13 mouse cellular contexts compared by ENCODE assay signal in genomic region chr6:34242486-34242885, GRCm38 (mm10).
A peak's percentile ranks its signal among the peaks of the same experiment; 100 is the strongest.
DNase-seq lines count a peak whose midpoint lies in the region; ATAC-seq and TF ChIP-seq lines count a peak whose summit lies in the region.
"Had no signal": no experiment of that assay in that cellular context is flagged by ENCODE, and none has a peak within 500 bp of the region (broad histone marks: within the 10 kb centered on the region; RNA-seq: fewer than 3 reads in every experiment).

No protein-coding gene starts in this region.

- peak overlapping the region; percentile 16; the same call in 1 of the 2 replicates for H3K4me2 ChIP-seq in neural tube, embryonic 12.5 days (replicated peaks)
- H3K4me2 ChIP-seq in limb, embryonic 13.5 days (replicated peaks) = 0 out of 2 replicates have a peak overlapping the region, but pooled peaks have one; percentile 1

- H3K4me1 ChIP-seq in neural tube, embryonic 12.5 days = no peaks in the 10 kb centered on the region
- H3K4me1 ChIP-seq in limb, embryonic 13.5 days = peaks cover 8% of the 10 kb centered on the region; the same call in 1 of the 2 replicates
- H3K4me1 ChIP-seq in cerebellum, adult 2 months (ENCODE audit: control insufficient read depth, insufficient read depth, low read length) = no peaks in the 10 kb centered on the region

- H3K27ac ChIP-seq in neural tube, embryonic 12.5 days = no peak overlapping the region
- no peak overlapping the region for H3K27ac ChIP-seq in limb, embryonic 13.5 days
- H3K27ac ChIP-seq in cerebellum, adult 2 months (ENCODE audit: insufficient read depth, low read length) = no peak overlapping the region

- no peak overlapping the region for H3K4me3 ChIP-seq in neural tube, embryonic 12.5 days
- H3K4me3 ChIP-seq in limb, embryonic 13.5 days = no peak overlapping the region
- H3K4me3 ChIP-seq in cerebellum, adult 2 months (replicated peaks; ENCODE audit: insufficient read depth, low read depth, low read length) = no peak overlapping the region
- H3K4me3 ChIP-seq: erythroblast, embryonic 14.5 days had no signal

- peak; percentile 24 for DNase-seq in embryo, embryonic 11 days
- DNase-seq in embryo, embryonic 9.5 days (ENCODE audit: extremely low spot score) = no peak
- DNase-seq in neural tube, embryonic 10.5 days (ENCODE audit: extremely low spot score, low spot score) = no peak
- no peak for DNase-seq in cerebellum, adult 2 months
- no peak for DNase-seq in testis, postnatal 14 days (ENCODE audit: low spot score)
- no peak for DNase-seq in natural killer cell, adult 2 months (ENCODE audit: low spot score in 2 of 2)
- DNase-seq: cerebellum, adult 8-10 months; liver; lung, postnatal 14 days had no signal

- H3K36me3 ChIP-seq in neural tube, embryonic 12.5 days = no peaks in the 10 kb centered on the region
- H3K36me3 ChIP-seq in limb, embryonic 13.5 days = no peaks in the 10 kb centered on the region

- no peak for TF ChIP-seq CTCF in cerebellum, adult 2 months (IDR thresholded peaks at IDR 0.05; ENCODE audit: borderline replicate concordance, insufficient read depth, low read depth, low read length)

- no peaks in the 10 kb centered on the region for H3K27me3 ChIP-seq in neural tube, embryonic 12.5 days (replicated peaks)
- H3K27me3 ChIP-seq in limb, embryonic 13.5 days = no peaks in the 10 kb centered on the region
- no peaks in the 10 kb centered on the region for H3K27me3 ChIP-seq in cerebellum, adult 2 months (ENCODE audit: control insufficient read depth, insufficient read depth, low read length)

- no peak overlapping the region for H3K9ac ChIP-seq in neural tube, embryonic 12.5 days
- H3K9ac ChIP-seq in limb, embryonic 13.5 days = no peak overlapping the region

- H3K9me3 ChIP-seq in neural tube, embryonic 12.5 days = no peaks in the 10 kb centered on the region
- no peaks in the 10 kb centered on the region for H3K9me3 ChIP-seq in limb, embryonic 13.5 days

- TF ChIP-seq POLR2A in cerebellum, adult 2 months (IDR thresholded peaks at IDR 0.05; ENCODE audit: borderline replicate concordance, insufficient read depth, low read length) = no peak

- WGBS in neural tube, embryonic 12.5 days = 28% methylated on average over 9 of the region's 9 CpGs
- 22% methylated on average over 9 of the region's 9 CpGs for WGBS in limb, embryonic 13.5 days
- 37% methylated on average over 9 of the region's 9 CpGs for WGBS in cerebellum, adult 2 months

- no peak for ATAC-seq in neural tube, embryonic 12.5 days (ENCODE audit: low FRiP score, low read depth)
- no peak for ATAC-seq in limb, embryonic 13.5 days (ENCODE audit: low FRiP score, low read depth)
- ATAC-seq: intestine, postnatal 0 days had no signal
